In the genomic region with DNA sequence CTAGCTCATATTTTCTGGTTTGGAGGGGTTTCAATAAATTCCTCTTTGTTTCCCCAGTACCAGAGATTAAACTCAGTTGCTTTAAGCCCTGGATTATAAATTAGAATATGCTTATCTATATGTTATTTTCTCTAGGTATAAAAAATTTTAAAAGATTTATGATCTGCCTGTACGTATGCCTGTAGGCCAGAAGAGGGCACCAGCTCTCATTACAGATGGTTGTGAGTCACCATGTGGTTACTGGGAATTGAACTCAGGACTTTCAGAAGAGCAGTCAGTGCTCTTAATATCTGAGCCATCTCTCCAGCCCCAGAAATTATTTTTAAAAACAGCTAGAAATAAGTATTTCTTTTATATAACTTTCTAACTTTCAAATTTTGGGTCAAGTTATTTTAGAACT, we compare ENCODE assay signal across 23 mouse cellular contexts. TPM values are rescaled to one million over a fixed set of nuclear protein-coding genes. Genes with fewer than 3 reads are reported as not detected.
DNase-seq lines count a peak whose midpoint lies in the region; ATAC-seq and TF ChIP-seq lines count a peak whose summit lies in the region.
"Had no signal": no experiment of that assay in that cellular context is flagged by ENCODE, and none has a peak within 500 bp of the region (broad histone marks: within the 10 kb centered on the region; RNA-seq: fewer than 3 reads in every experiment).

No protein-coding gene starts in this region.

- in situ Hi-C loops in Patski (cut with MboI; ENCODE audit: low pct_unique_long_range_greater_than_20kb): loop anchor here (5.0 kb wide), 2 partner anchors 98 to 258 kb away; a partner anchor contains a TSS

- no peak overlapping the region for H3K4me3 ChIP-seq in hindbrain, postnatal 0 days (ENCODE audit: low read length)
- H3K4me3 ChIP-seq in hindbrain, embryonic 11.5 days (ENCODE audit: low read depth, low read length): no peak overlapping the region
- no peak overlapping the region for H3K4me3 ChIP-seq in liver, postnatal 0 days (ENCODE audit: low read depth, low read length)
- no peak overlapping the region for H3K4me3 ChIP-seq in liver, embryonic 12.5 days
- H3K4me3 ChIP-seq: embryonic facial prominence, embryonic 12.5 days; erythroblast, embryonic 14.5 days; forebrain, embryonic 13.5 days; heart, embryonic 15.5 days; hindbrain, embryonic 12.5 days; lung, embryonic 15.5 days; myocyte; stomach, embryonic 15.5 days had no signal

- H3K9me3 ChIP-seq in hindbrain, postnatal 0 days (ENCODE audit: low read length): no peaks in the 10 kb centered on the region
- no peaks in the 10 kb centered on the region for H3K9me3 ChIP-seq in hindbrain, embryonic 11.5 days (ENCODE audit: control insufficient read depth, low read length)
- H3K9me3 ChIP-seq in liver, postnatal 0 days (ENCODE audit: low read length): no peaks in the 10 kb centered on the region
- H3K9me3 ChIP-seq in liver, embryonic 12.5 days (replicated peaks): no peaks in the 10 kb centered on the region
- H3K9me3 ChIP-seq: embryonic facial prominence, embryonic 12.5 days; forebrain, embryonic 13.5 days; heart, embryonic 15.5 days; hindbrain, embryonic 12.5 days; lung, embryonic 15.5 days; stomach, embryonic 15.5 days had no signal

- no peaks in the 10 kb centered on the region for H3K4me1 ChIP-seq in hindbrain, postnatal 0 days (ENCODE audit: insufficient read depth, low read length)
- 0 out of 2 replicates have a peak, but pooled peaks cover 2% of the 10 kb centered on the region for H3K4me1 ChIP-seq in hindbrain, embryonic 11.5 days (replicated peaks; ENCODE audit: control insufficient read depth, insufficient read depth, low read length)
- no peaks in the 10 kb centered on the region for H3K4me1 ChIP-seq in liver, postnatal 0 days (ENCODE audit: insufficient read depth)
- peaks cover 8% of the 10 kb centered on the region; the same call in 1 of the 2 replicates for H3K4me1 ChIP-seq in liver, embryonic 12.5 days
- H3K4me1 ChIP-seq: stomach, embryonic 15.5 days had no signal

- peak; percentile 20; the same call in 1 of the 2 replicates for TF ChIP-seq CTCF in hindbrain, postnatal 0 days (IDR thresholded peaks at IDR 0.05; ENCODE audit: low read depth)
- peak; percentile 37 for TF ChIP-seq CTCF in liver, postnatal 0 days (IDR thresholded peaks at IDR 0.05; ENCODE audit: low read depth)
- peak; percentile 52 for TF ChIP-seq CTCF in Patski (IDR thresholded peaks at IDR 0.05)

- H3K27me3 ChIP-seq in hindbrain, postnatal 0 days (ENCODE audit: insufficient read depth, low read length): no peaks in the 10 kb centered on the region
- no peaks in the 10 kb centered on the region for H3K27me3 ChIP-seq in hindbrain, embryonic 11.5 days (ENCODE audit: control insufficient read depth, insufficient read depth, low read length)
- no peaks in the 10 kb centered on the region for H3K27me3 ChIP-seq in liver, postnatal 0 days (ENCODE audit: insufficient read depth, low read length)
- no peaks in the 10 kb centered on the region; the same call in 1 of the 2 replicates for H3K27me3 ChIP-seq in liver, embryonic 12.5 days (replicated peaks)
- no peaks in the 10 kb centered on the region for H3K27me3 ChIP-seq in Patski
- H3K27me3 ChIP-seq: embryonic facial prominence, embryonic 12.5 days; forebrain, embryonic 13.5 days; hindbrain, embryonic 12.5 days; lung, embryonic 15.5 days; stomach, embryonic 15.5 days had no signal

- H3K9ac ChIP-seq in hindbrain, postnatal 0 days (replicated peaks; ENCODE audit: low read length): no peak overlapping the region
- no peak overlapping the region for H3K9ac ChIP-seq in hindbrain, embryonic 11.5 days (ENCODE audit: low read depth, low read length)
- no peak overlapping the region for H3K9ac ChIP-seq in liver, postnatal 0 days (replicated peaks)
- no peak overlapping the region for H3K9ac ChIP-seq in liver, embryonic 12.5 days
- H3K9ac ChIP-seq: embryonic facial prominence, embryonic 12.5 days; forebrain, embryonic 13.5 days; heart, embryonic 15.5 days; hindbrain, embryonic 12.5 days; lung, embryonic 15.5 days; stomach, embryonic 15.5 days had no signal

- 84% methylated on average over 1 of the region's 1 CpGs for WGBS in hindbrain, postnatal 0 days
- 79% methylated on average over 1 of the region's 1 CpGs for WGBS in hindbrain, embryonic 11.5 days
- WGBS in liver, postnatal 0 days (ENCODE audit: insufficient replicate concordance): 63% methylated on average over 1 of the region's 1 CpGs
- WGBS in liver, embryonic 12.5 days (ENCODE audit: insufficient replicate concordance): 62% methylated on average over 1 of the region's 1 CpGs

- H3K4me2 ChIP-seq in hindbrain, postnatal 0 days (ENCODE audit: low read depth, low read length): no peak overlapping the region
- H3K4me2 ChIP-seq in hindbrain, embryonic 11.5 days (replicated peaks; ENCODE audit: low read depth, low read length): no peak overlapping the region
- no peak overlapping the region for H3K4me2 ChIP-seq in liver, postnatal 0 days (ENCODE audit: low read depth, low read length)
- no peak overlapping the region for H3K4me2 ChIP-seq in liver, embryonic 12.5 days
- H3K4me2 ChIP-seq: embryonic facial prominence, embryonic 12.5 days; forebrain, embryonic 13.5 days; heart, embryonic 15.5 days; hindbrain, embryonic 12.5 days; lung, embryonic 15.5 days; stomach, embryonic 15.5 days had no signal

- POLR2A ChIA-PET in Patski (lab: Charles Lee): no interaction called here

- ATAC-seq in hindbrain, postnatal 0 days: no peak
- ATAC-seq in hindbrain, embryonic 11.5 days (ENCODE audit: low FRiP score): no peak
- no peak for ATAC-seq in liver, postnatal 0 days
- no peak for ATAC-seq in liver, embryonic 12.5 days
- no peak for ATAC-seq in Patski
- ATAC-seq: forebrain, embryonic 13.5 days had no signal

- CTCF ChIA-PET in Patski (lab: Charles Lee): interaction anchor here (1.0 to 3.5 kb wide), 6 partner anchors 8 to 300 kb away, joined by 3 to 30 read pairs (median 16); a partner anchor contains a TSS

- no peak for TF ChIP-seq EP300 in liver, postnatal 0 days (IDR thresholded peaks at IDR 0.05; ENCODE audit: low read depth)

- no peak overlapping the region for H3K27ac ChIP-seq in hindbrain, postnatal 0 days
- H3K27ac ChIP-seq in hindbrain, embryonic 11.5 days (ENCODE audit: low read depth, low read length): no peak overlapping the region
- no peak overlapping the region for H3K27ac ChIP-seq in liver, postnatal 0 days (ENCODE audit: low read depth)
- H3K27ac ChIP-seq in liver, embryonic 12.5 days: no peak overlapping the region
- H3K27ac ChIP-seq: embryonic facial prominence, embryonic 12.5 days; forebrain, embryonic 13.5 days; heart, embryonic 15.5 days; hindbrain, embryonic 12.5 days; lung, embryonic 15.5 days; stomach, embryonic 15.5 days had no signal

- no peaks in the 10 kb centered on the region for H3K36me3 ChIP-seq in hindbrain, postnatal 0 days (ENCODE audit: insufficient read depth, low read length)
- no peaks in the 10 kb centered on the region for H3K36me3 ChIP-seq in hindbrain, embryonic 11.5 days (ENCODE audit: control insufficient read depth, insufficient read depth, low read length)
- H3K36me3 ChIP-seq in liver, postnatal 0 days (replicated peaks; ENCODE audit: insufficient read depth, low read length): no peaks in the 10 kb centered on the region
- H3K36me3 ChIP-seq in liver, embryonic 12.5 days: no peaks in the 10 kb centered on the region
- H3K36me3 ChIP-seq: embryonic facial prominence, embryonic 12.5 days; heart, embryonic 15.5 days; hindbrain, embryonic 12.5 days; lung, embryonic 15.5 days; stomach, embryonic 15.5 days had no signal

- no peak for DNase-seq in hindbrain, postnatal 0 days (ENCODE audit: low spot score)
- no peak for DNase-seq in hindbrain, embryonic 11.5 days (ENCODE audit: low spot score)
- no peak for DNase-seq in liver, postnatal 0 days
- peak; percentile 37 for DNase-seq in A20 (ENCODE audit: low read depth, low spot score)
- DNase-seq in Patski (ENCODE audit: low read depth, low spot score): no peak
- no peak for DNase-seq in spleen, adult 18-20 months
- DNase-seq in testis, postnatal 14 days (ENCODE audit: low spot score): no peak
- DNase-seq: adrenal gland, postnatal 10 days; cerebellum, adult 9-11 months; gastrocnemius, postnatal 14 days; heart, adult 18-20 months; left cerebral cortex, postnatal 4 days; liver; midbrain, embryonic 14.5 days had no signal

RNA-seq across cellular contexts. Expression of a gene that starts 13.8 kb away (rescaled TPM):
- 10.0 and 18.6 TPM in 2 replicates for total RNA-seq in hindbrain, postnatal 0 days (2014; rRNA removed)
- 39.5 and 41.1 TPM in 2 replicates for polyA plus RNA-seq in hindbrain, postnatal 0 days (2015; fragmentation: Nextera tagmentation; extraction: Ambion mirVana)
- polyA plus RNA-seq in hindbrain, embryonic 11.5 days (2014; fragmentation: Nextera tagmentation; extraction: Ambion mirVana): 37.3 and 45.2 TPM in 2 replicates
- 10.4 and 14.1 TPM in 2 replicates for polyA plus RNA-seq in liver, postnatal 0 days (2015; fragmentation: Nextera tagmentation; extraction: Ambion mirVana)
- 9.0 and 9.1 TPM in 2 replicates for polyA plus RNA-seq in liver, embryonic 12.5 days (2016; fragmentation: Nextera tagmentation; extraction: Ambion mirVana)
- 70.2 TPM for polyA plus RNA-seq in Patski (2021)
